Mouse (Mus musculus): Measurements from ENCODE around the gene Cpn1. TPM values are rescaled to one million over a fixed set of nuclear protein-coding genes. Genes with fewer than 3 reads are reported as not detected.

Cpn1 gene
- total RNA-seq, 2 experiments from 2014 or later: not detected

- DNase-seq (ENCODE audit: low spot score in 2 of 2): peak; percentile 91 to 97
Observed at GRCm38 (mm10) chr19:43939769-43940689, 46.3 kb downstream of the Cpn1 start, which contains the start of gene Dnmbp. Gene Dnmbp (minus strand): TSS chr19:43940191.

- DNase-seq (ENCODE audit: low spot score in 2 of 2): no peak
Observed at GRCm38 (mm10) chr19:43939171-43939768, 47.1 kb downstream of the Cpn1 start.

GRCm38 (mm10) chr19:43938355-43938754 is 48.0 kb downstream of the Cpn1 start:
- no peak for DNase-seq (ENCODE audit: low spot score in 2 of 2)

- no peak for DNase-seq (ENCODE audit: low spot score in 2 of 2)
Observed at GRCm38 (mm10) chr19:43930926-43931325, 55.4 kb downstream of the Cpn1 start.

- no peak for DNase-seq (ENCODE audit: low spot score in 2 of 2)
Observed at GRCm38 (mm10) chr19:43930366-43930765, 56.0 kb downstream of the Cpn1 start.

DNA sequence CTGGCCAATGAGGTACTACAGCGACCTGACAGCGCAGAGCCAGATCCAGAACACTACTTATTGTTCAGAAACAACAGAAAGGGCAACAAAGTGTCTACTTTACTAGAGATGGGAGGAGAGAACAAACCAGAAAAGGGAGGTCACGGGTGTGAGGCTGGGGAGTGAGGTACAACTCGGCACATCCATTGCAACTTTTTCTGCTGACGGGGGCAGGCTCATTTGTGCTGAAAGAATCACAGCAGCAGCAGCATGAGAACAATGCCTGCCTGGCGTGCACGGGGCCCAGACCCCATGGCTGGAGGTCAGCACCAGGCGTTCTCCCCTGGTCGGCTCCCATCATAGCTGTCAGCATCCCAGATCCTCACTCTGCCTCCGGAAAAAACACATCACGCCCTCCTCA is 56.5 kb downstream of the Cpn1 start:
- DNase-seq (ENCODE audit: low spot score in 2 of 2): no peak

- DNase-seq (ENCODE audit: low spot score in 2 of 2): no peak
Observed at GRCm38 (mm10) chr19:43927967-43928366, 58.4 kb downstream of the Cpn1 start.

DNA sequence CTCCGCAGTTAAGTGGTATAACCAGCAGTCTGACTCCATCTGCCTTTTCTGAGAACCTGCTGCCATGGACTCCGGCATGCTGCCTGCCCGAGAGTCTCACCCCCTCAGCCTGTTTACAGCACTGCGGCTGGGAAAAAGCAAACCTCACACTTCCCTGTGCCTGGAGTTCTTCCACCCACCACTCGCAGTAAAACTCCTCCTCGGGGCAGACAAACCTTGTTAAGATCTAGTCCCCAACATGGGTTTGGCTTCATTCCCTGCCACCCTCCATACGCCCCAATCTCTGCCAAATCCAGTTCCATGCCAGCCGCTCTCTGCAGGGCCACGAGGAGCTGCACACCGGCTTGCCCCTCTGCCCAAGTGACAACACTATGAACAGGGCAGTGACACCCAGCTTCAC is 59.3 kb downstream of the Cpn1 start:
- DNase-seq (ENCODE audit: low spot score in 2 of 2): no peak

GRCm38 (mm10) chr19:43926141-43926987 is 60.0 kb downstream of the Cpn1 start:
- no peak for DNase-seq (ENCODE audit: low spot score in 2 of 2)

DNA sequence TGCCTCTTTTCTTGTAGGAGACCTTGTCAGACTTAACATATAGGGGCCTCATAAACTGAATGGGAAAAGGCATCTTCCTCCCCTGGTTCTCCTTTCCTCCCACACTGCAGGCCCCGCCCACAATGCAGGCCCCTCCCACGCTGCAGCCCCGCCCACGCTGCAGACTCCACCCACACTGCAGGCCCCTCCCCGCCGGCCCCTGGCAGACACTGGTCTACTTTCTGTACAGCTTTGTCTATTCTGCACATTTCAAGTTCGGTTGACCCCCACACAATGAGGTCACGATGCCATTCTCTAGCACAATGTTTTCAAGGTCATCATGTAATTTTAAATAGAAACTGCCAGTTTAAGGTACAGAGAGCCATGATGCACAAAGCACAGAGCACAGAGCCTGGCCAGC is 62.0 kb downstream of the Cpn1 start:
- DNase-seq (ENCODE audit: low spot score in 2 of 2): no peak

DNA sequence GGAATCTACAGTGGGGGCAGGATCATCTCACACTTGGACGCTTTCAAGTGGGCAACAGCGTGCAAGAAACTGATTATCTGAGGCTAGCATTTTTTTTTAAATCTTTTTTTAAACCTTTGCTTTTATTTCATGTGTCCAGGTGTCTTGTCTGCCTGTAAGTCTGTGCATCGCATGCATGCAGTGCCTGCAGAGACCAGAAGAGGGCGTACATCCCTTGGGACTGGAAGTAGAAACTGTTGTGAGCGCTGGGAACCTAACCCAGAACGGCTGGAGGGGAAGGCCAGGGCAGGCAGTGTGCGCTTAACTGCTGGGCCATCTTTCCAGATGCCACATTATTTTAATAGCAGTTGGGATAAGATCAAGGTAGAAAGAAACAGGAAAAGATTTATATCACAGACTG is 63.4 kb downstream of the Cpn1 start:
- DNase-seq (ENCODE audit: low spot score in 2 of 2): no peak

DNA sequence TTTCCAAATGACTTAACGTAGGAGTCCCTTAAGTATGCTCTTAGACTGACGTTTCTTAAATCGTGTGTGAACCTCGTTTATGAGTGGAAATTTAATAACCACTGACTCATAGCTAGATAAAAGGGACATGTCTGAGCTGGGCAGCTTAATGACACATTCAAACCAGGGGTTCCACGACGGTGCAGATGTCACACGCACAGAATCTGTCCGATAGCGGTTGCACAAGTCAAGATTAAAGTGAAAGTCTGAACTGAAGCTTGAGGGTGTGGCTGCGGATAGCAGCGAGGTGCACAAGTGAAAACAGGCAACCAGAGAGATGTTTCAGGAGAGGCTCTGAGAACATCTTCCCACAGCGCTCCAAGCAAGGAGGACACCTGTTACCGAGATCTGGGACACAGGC is 64.9 kb downstream of the Cpn1 start:
- DNase-seq (ENCODE audit: low spot score in 2 of 2): no peak

DNA sequence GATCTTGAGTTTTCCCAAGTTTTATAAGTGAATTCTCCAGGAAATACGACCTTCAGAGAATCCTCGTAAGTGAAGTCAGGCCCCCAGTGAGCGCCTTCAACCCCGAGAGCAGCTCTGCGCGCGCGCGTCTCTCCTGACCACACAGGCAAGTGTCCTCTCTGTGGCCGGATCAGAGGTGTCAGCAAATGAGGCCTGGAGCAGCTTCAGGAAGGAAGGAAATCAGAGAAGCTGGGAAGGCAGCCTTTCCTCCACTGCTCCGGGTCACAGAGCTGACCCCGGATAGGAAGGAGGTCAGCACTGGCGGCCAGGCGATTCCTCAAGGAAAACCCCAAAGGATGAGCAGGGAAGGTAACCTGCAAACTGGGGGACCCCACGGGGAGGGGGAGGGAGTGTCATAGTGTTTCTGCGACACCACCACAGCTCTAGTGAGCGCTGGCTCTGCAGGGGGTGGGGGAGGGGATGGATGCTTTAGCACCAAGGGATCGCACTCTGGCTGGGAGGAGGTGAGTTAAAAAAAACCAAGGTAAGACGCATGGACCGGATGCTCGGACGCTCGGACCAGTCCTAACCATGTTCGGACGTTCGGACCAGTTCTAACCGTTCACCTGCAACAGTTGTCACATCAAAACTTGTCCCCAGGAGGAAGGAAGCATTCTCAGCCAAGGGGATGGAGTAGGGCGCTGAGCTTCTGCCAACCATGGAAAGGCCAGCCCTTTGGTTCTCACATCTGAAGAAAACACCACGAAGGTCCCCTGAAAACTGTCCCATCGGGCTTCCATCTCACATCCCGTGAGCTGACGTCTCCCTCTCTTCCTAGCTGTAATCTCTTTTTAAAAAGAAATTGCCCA is 65.7 kb downstream of the Cpn1 start:
- DNase-seq (ENCODE audit: low spot score in 2 of 2): no peak

GRCm38 (mm10) chr19:43919841-43920240 is 66.5 kb downstream of the Cpn1 start:
- DNase-seq (ENCODE audit: low spot score in 2 of 2): no peak

DNA sequence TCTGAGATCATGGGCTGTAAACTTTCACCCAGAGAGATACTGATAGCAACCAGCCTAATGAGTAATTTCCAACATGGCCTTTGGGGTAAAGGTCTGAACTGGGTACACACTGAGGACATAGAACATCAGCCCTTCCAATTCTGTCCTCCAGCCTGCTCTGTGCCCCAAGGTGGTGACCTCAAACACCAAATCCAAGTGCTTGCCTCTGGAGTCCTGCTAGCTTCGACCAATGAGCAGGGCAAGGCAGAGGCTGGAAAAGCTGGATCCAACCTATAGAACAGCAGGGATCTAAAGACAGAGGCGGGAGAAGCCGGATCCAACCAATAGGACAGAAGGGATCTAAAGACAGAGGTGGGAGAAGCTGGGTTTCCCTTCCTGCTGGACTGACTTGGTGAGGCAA is 67.5 kb downstream of the Cpn1 start:
- no peak for DNase-seq (ENCODE audit: low spot score in 2 of 2)

DNA sequence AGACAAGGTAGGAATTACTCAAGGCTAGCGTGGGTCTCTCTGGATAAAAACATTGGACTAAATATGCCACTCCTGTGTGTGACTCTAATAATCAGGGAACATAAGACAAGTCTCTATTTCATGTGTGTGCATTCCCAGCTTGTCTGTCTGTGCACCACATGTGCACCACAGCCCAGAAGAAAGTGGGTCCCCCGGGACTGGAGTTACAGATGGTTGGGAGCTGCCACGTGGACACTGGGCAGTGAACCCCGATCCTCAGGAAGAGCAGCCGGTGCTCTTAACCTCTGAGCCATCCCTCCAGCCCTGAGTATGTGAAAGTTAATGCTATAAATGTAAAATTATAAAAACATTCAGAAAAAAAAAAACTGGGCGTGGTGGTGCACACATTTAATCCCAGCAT is 68.6 kb downstream of the Cpn1 start:
- no peak for DNase-seq (ENCODE audit: low spot score in 2 of 2)

DNA sequence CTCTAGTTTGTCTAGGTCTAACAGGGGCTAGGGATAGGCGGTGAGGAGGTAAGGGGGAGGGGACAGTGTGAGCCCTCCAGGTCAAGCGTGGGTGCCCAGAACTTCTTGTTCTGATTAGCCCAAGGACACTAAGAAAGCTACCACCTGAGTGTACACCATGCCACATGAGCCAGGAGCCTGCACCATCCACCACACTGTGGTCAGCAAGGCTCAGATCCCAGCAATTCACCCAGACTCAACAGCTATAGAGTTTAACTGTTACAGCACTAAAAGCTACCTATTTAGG is 69.0 kb downstream of the Cpn1 start:
- no peak for DNase-seq (ENCODE audit: low spot score in 2 of 2)

DNA sequence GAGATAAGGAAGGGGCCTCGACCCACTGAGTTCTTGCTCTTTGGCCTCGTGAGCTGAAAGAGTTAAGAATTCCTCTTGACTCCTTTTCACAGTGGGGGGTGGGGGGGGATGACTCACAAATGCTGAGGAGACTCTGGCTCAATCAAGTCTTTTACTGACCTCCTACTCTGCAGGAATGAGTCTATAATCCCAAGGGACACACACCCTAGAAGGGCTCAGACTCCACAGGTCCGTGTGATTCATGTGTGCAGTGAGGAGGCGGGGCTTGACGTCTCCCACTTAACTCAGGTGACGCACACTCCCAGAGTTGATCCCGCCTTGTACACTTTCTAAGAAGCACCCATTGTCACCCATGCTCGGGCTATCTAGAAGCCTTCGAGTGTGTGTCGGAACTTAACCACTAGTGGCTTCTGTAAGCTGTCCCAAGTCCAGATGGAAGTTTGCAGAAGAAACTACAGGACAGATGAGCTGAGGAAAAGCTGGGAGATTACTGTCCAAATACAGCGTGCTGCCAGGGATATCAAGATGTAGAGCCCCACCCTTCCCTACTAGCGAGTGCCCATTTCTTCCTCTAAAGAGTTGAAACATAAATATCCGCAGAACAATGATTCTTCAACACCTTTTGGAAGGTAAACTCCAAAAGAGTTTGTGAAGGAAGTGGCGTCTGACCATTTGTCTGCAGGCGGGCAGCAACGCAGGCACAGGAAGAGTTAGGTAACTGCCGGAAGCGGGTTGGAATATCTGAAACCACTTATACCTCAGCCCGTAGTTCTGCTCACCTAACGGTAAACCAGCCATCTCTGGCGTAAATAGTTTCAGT is 69.6 kb downstream of the Cpn1 start:
- peak in 1 of 2 experiments; percentile 16 for DNase-seq (ENCODE audit: low spot score in 2 of 2)

DNA sequence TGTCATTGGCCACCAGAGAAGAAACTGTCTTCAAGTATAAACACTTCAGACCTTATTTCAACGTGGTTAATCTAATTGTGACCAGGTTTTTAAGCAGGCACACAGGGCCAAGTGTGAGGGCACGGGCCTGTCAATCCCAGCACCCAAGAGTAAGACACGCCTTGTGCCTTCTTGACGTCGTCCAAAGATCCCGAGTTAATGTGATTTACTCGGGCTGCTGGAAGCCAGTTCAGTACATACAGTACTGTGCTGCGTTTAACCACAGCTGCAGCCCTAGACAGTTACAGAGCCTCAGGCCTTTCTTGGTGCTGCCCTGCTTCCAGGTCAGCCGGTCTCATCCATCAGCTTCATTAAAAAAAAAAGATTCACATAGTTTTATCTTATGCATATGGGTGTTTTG is 70.9 kb downstream of the Cpn1 start:
- DNase-seq (ENCODE audit: low spot score in 2 of 2): no peak

DNA sequence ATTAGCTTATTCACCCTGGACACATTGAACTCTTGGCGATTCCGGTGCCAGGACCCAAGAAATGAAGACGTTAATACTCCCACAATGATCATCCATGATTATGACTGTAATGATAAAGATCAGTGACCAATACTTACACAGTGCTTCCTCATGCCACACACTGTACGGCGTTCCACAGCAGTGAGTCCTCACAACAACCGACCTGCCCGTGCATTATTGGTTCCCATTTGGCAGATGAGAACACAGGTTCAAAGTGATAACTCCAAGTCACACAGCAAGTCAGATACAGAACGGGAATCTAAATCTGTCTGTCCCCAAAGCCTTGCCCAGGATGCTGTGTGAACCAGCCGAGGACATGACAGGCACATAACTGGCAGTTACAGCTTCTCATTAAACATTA is 71.4 kb downstream of the Cpn1 start:
- no peak for DNase-seq (ENCODE audit: low spot score in 2 of 2)
